Mouse (Mus musculus): ENCODE measurements around the gene Blvrb.

- TF ChIP-seq CTCF (IDR thresholded peaks at IDR 0.05; ENCODE audit: low read depth, low read length) (no peak), POLR2A (IDR thresholded peaks at IDR 0.05; ENCODE audit: borderline replicate concordance, low read depth, low read length) (no peak)
Observed at GRCm38 (mm10) chr7:27417151-27417550, 30.6 kb upstream of the Blvrb start.
